Comparison of ENCODE assay signal across 21 mouse cellular contexts in the genomic region with DNA sequence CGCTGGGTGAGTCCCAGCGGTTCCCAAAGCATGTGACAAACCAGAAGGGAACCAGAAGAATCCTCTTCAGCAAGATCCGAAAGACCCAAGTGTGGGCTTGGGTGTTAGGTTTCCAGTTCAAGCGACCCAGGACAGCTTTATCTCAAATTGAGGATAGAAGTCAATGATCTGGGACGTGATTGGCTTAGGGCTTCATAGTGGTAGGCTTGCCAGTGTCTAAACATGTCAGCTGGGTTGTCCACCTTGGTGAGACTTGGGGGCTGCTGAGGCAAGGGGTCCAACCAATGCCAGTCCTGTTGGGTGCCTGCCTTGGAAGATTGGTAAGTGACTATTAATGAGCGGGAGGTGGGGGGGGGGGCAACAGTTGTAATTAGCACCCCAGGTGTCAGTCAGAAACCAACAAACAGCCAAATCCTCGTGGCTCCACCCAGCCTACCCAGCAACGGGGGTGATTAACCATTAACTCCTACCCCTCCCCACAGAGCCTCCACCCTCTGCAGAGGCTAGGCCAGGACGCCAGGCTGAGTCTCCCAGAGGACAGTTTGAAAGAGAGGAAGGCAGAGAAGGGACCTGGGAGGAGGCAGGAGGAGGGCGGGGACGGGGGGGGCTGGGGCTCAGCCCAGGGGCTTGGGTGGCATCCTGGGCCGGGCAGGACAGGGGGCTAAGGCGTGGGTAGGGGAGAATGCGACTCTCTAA. TPM values are rescaled to one million over a fixed set of nuclear protein-coding genes. Genes with fewer than 3 reads are reported as not detected.
DNase-seq lines count a peak whose midpoint lies in the region; ATAC-seq and TF ChIP-seq lines count a peak whose summit lies in the region.
"Had no signal": no experiment of that assay in that cellular context is flagged by ENCODE, and none has a peak within 500 bp of the region (broad histone marks: within the 10 kb centered on the region; RNA-seq: fewer than 3 reads in every experiment).

No protein-coding gene starts in this region.

- no peaks in the 10 kb centered on the region for H3K36me3 ChIP-seq in intestine, embryonic 15.5 days
- H3K36me3 ChIP-seq in kidney, embryonic 14.5 days (ENCODE audit: control insufficient read depth, insufficient read depth, low read length): no peaks in the 10 kb centered on the region
- H3K36me3 ChIP-seq in small intestine, adult 2 months (ENCODE audit: control insufficient read depth, insufficient read depth, low read length): peaks cover 22% of the 10 kb centered on the region
- H3K36me3 ChIP-seq: embryonic facial prominence, embryonic 10.5 days; heart, embryonic 10.5 days; limb, embryonic 10.5 days; lung, embryonic 15.5 days; neural tube, embryonic 13.5 days had no signal

- peak overlapping the region; percentile 53 for H3K9ac ChIP-seq in intestine, embryonic 15.5 days
- H3K9ac ChIP-seq in kidney, embryonic 14.5 days (ENCODE audit: low read depth, low read length): no peak overlapping the region
- H3K9ac ChIP-seq: lung, embryonic 15.5 days; neural tube, embryonic 13.5 days had no signal

- H3K27ac ChIP-seq in intestine, embryonic 15.5 days: peak overlapping the region; percentile 38
- H3K27ac ChIP-seq in kidney, embryonic 14.5 days (ENCODE audit: low read depth, low read length): no peak overlapping the region
- peak overlapping the region; percentile 92 for H3K27ac ChIP-seq in small intestine, adult 2 months (ENCODE audit: insufficient read depth, low read depth, low read length)
- H3K27ac ChIP-seq: embryonic facial prominence, embryonic 10.5 days; heart, embryonic 10.5 days; hindbrain, postnatal 0 days; limb, embryonic 10.5 days; lung, embryonic 15.5 days; neural tube, embryonic 13.5 days had no signal

- intact Hi-C loops in left cerebral cortex, postnatal 10 days (cut with DNase I): no loop called here

- 56% methylated on average over 14 of the region's 14 CpGs for WGBS in intestine, embryonic 15.5 days
- 68% methylated on average over 14 of the region's 14 CpGs for WGBS in kidney, embryonic 14.5 days
- 25% methylated on average over 14 of the region's 14 CpGs for WGBS in small intestine, adult 2 months

- peak overlapping the region; percentile 36 for H3K4me2 ChIP-seq in intestine, embryonic 15.5 days (replicated peaks)
- H3K4me2 ChIP-seq in kidney, embryonic 14.5 days (replicated peaks; ENCODE audit: low read depth, low read length): no peak overlapping the region
- H3K4me2 ChIP-seq: lung, embryonic 15.5 days; neural tube, embryonic 13.5 days had no signal

- H3K4me3 ChIP-seq in intestine, embryonic 15.5 days (replicated peaks): peak overlapping the region; percentile 40
- peak overlapping the region; percentile 20; the same call in 1 of the 2 replicates for H3K4me3 ChIP-seq in kidney, embryonic 14.5 days (ENCODE audit: low read length)
- H3K4me3 ChIP-seq in small intestine, adult 2 months (ENCODE audit: low read depth, low read length): peak overlapping the region; percentile 70
- H3K4me3 ChIP-seq: embryonic facial prominence, embryonic 10.5 days; heart, embryonic 10.5 days; limb, embryonic 10.5 days; lung, embryonic 15.5 days; neural tube, embryonic 13.5 days had no signal

- no peaks in the 10 kb centered on the region for H3K27me3 ChIP-seq in intestine, embryonic 15.5 days (replicated peaks)
- H3K27me3 ChIP-seq in kidney, embryonic 14.5 days (ENCODE audit: control insufficient read depth, insufficient read depth, low read length): no peaks in the 10 kb centered on the region
- H3K27me3 ChIP-seq in small intestine, adult 2 months (ENCODE audit: control insufficient read depth, insufficient read depth, low read length): no peaks in the 10 kb centered on the region
- H3K27me3 ChIP-seq: lung, embryonic 15.5 days; neural tube, embryonic 13.5 days had no signal

- peak; percentile 93 for ATAC-seq in intestine, embryonic 15.5 days
- peak; percentile 63; the same call in 1 of the 2 replicates for ATAC-seq in kidney, embryonic 14.5 days (ENCODE audit: low FRiP score, low TSS enrichment)
- ATAC-seq: hindbrain, postnatal 0 days had no signal

- H3K4me1 ChIP-seq in intestine, embryonic 15.5 days (replicated peaks): peaks cover 8% of the 10 kb centered on the region
- peaks cover 7% of the 10 kb centered on the region; the same call in 1 of the 2 replicates for H3K4me1 ChIP-seq in kidney, embryonic 14.5 days (ENCODE audit: control insufficient read depth, insufficient read depth, low read length)
- peaks cover 18% of the 10 kb centered on the region for H3K4me1 ChIP-seq in small intestine, adult 2 months (ENCODE audit: control insufficient read depth, insufficient read depth, insufficient read length, low read length)
- H3K4me1 ChIP-seq: embryonic facial prominence, embryonic 10.5 days; heart, embryonic 10.5 days; limb, embryonic 10.5 days; lung, embryonic 15.5 days had no signal

- no peak for TF ChIP-seq CTCF in small intestine, adult 2 months (IDR thresholded peaks at IDR 0.05; ENCODE audit: extremely low read depth, insufficient read length, insufficient replicate concordance, low read depth, low read length)

- DNase-seq in liver: peak; percentile 55
- no peak for DNase-seq in left cerebral cortex, postnatal 10 days (ENCODE audit: extremely low spot score in 1 of 2, low spot score in 2 of 2)
- DNase-seq in adrenal gland, postnatal 25 days: no peak
- DNase-seq in cerebellum, postnatal 14 days: no peak
- DNase-seq in cerebellum, adult 18-20 months: no peak
- DNase-seq: adrenal gland, postnatal 14 days; cerebellum, postnatal 36 days; gastrocnemius, postnatal 14 days; heart, postnatal 14 days; layer of hippocampus, adult 9-11 months; thymus, postnatal 14 days had no signal

- TF ChIP-seq POLR2A in small intestine, adult 2 months (IDR thresholded peaks at IDR 0.05; ENCODE audit: low read depth, low read length): peak; percentile 95

- no peaks in the 10 kb centered on the region for H3K9me3 ChIP-seq in intestine, embryonic 15.5 days
- no peaks in the 10 kb centered on the region for H3K9me3 ChIP-seq in kidney, embryonic 14.5 days (ENCODE audit: control insufficient read depth, low read length)
- H3K9me3 ChIP-seq: embryonic facial prominence, embryonic 10.5 days; heart, embryonic 10.5 days; limb, embryonic 10.5 days; lung, embryonic 15.5 days; neural tube, embryonic 13.5 days had no signal

RNA-seq across cellular contexts. Expression of a gene that starts 40.2 kb away (rescaled TPM):
- polyA plus RNA-seq in intestine, embryonic 15.5 days (2015; fragmentation: Nextera tagmentation; extraction: Ambion mirVana): 85.1 and 85.9 TPM in 2 replicates
- polyA plus RNA-seq in kidney, embryonic 14.5 days (2014; fragmentation: Nextera tagmentation; extraction: Ambion mirVana): 6.0 and 10.7 TPM in 2 replicates
- 179 and 397 TPM in 2 replicates for polyA plus RNA-seq in small intestine, adult 2 months (2012; rRNA removed)
- total RNA-seq in left cerebral cortex, postnatal 10 days (2021): not detected
- 2.4 TPM in 1 of 2 replicates, not detected in the other for total RNA-seq in adrenal gland, postnatal 25 days (2021)
- total RNA-seq: gastrocnemius, postnatal 14 days had no signal
- polyA plus RNA-seq: embryonic facial prominence, embryonic 10.5 days; hindbrain, postnatal 0 days; limb, embryonic 10.5 days; neural tube, embryonic 13.5 days had no signal

RNA-seq across cellular contexts. Expression of a gene that starts 54.7 kb away (rescaled TPM):
- 0.35 and 0.39 TPM in 2 replicates for polyA plus RNA-seq in intestine, embryonic 15.5 days (2015; fragmentation: Nextera tagmentation; extraction: Ambion mirVana)
- polyA plus RNA-seq in kidney, embryonic 14.5 days (2014; fragmentation: Nextera tagmentation; extraction: Ambion mirVana): 26.3 and 29.5 TPM in 2 replicates
- polyA plus RNA-seq in small intestine, adult 2 months (2012; rRNA removed): 0.11 and 2.7 TPM in 2 replicates
- under 1 TPM in 1 of 2 experiments, not detected in 1; 0.55 TPM for total RNA-seq in left cerebral cortex, postnatal 10 days (2021)
- total RNA-seq in adrenal gland, postnatal 25 days (2021): not detected in 2 replicates
- total RNA-seq: adrenal gland, postnatal 14 days; gastrocnemius, postnatal 14 days; heart, postnatal 14 days; megakaryocyte progenitor cell, adult 5-6 weeks had no signal
- polyA plus RNA-seq: embryonic facial prominence, embryonic 10.5 days; limb, embryonic 10.5 days; neural tube, embryonic 13.5 days had no signal

RNA-seq across cellular contexts. Expression of a gene that starts 55.3 kb away (rescaled TPM):
- polyA plus RNA-seq in intestine, embryonic 15.5 days (2015; fragmentation: Nextera tagmentation; extraction: Ambion mirVana): 25.7 and 26.5 TPM in 2 replicates
- polyA plus RNA-seq in kidney, embryonic 14.5 days (2014; fragmentation: Nextera tagmentation; extraction: Ambion mirVana): 16.0 and 40.3 TPM in 2 replicates
- polyA plus RNA-seq in small intestine, adult 2 months (2012; rRNA removed): 8.3 and 16.0 TPM in 2 replicates
- 10 to 100 TPM; 54.9 to 59.8 TPM for total RNA-seq in left cerebral cortex, postnatal 10 days (2021)
- 29.4 and 30.0 TPM in 2 replicates for total RNA-seq in adrenal gland, postnatal 25 days (2021)

Comparison
In these comparisons a context has a peak if more than half of its experiments do, and no peak if none do; other contexts are left out.
1. H3K4me3 ChIP-seq: peak in every context shown above with its lines; median percentile 70 in small intestine, adult 2 months; 40 in intestine, embryonic 15.5 days; 20 in kidney, embryonic 14.5 days.